Mouse (Mus musculus) small intestine, adult 2 months (tissue): Measurements from ENCODE around the gene Slc38a11. TPM values are rescaled to one million over a fixed set of nuclear protein-coding genes. Genes with fewer than 3 reads are reported as not detected.

Experiments
- H3K27ac ChIP-seq: fragments of 200-500 bp; 2 replicates; pipeline ENCODE4 v1.5.1; 2012; ENCODE audit warnings: low read depth, low read length, control low read depth, inconsistent platforms; ENCODE audit not compliant: insufficient read depth
- H3K27me3 ChIP-seq: fragments of 200-500 bp; 2 replicates; pipeline ENCODE4 v1.6.1; 2012; ENCODE audit warnings: mild to moderate bottlenecking, moderate library complexity, low read length, inconsistent platforms; ENCODE audit not compliant: control insufficient read depth, insufficient read depth
- H3K36me3 ChIP-seq: fragments of 200-500 bp; 2 replicates; pipeline ENCODE4 v1.6.1; 2012; ENCODE audit warnings: mild to moderate bottlenecking, low read length, control low read depth, inconsistent platforms; ENCODE audit not compliant: control insufficient read depth, insufficient read depth
- H3K4me1 ChIP-seq: fragments of 200-500 bp; 2 replicates; pipeline ENCODE4 v1.6.1; 2012; ENCODE audit warnings: low read length, inconsistent platforms, mixed read lengths; ENCODE audit not compliant: control insufficient read depth, insufficient read depth, insufficient read length
- H3K4me3 ChIP-seq: fragments of 200-500 bp; 2 replicates; pipeline ENCODE4 v1.5.1; 2012; ENCODE audit warnings: low read depth, mild to moderate bottlenecking, control low read depth, inconsistent platforms, low read length, moderate library complexity
- CTCF ChIP-seq: fragments of 200-500 bp; IDR thresholded peaks from 2 replicates; pipeline ENCODE4 v1.5.1; 2012; ENCODE audit warnings: low read depth, mild to moderate bottlenecking, control low read depth, inconsistent platforms, low read length, moderate library complexity, mixed read lengths; ENCODE audit not compliant: insufficient replicate concordance, insufficient read length; ENCODE audit errors: extremely low read depth
- POLR2A ChIP-seq: fragments of 200-500 bp; IDR thresholded peaks from 2 replicates; pipeline ENCODE4 v1.6.1; 2012; ENCODE audit warnings: low read depth, mild to moderate bottlenecking, control low read depth, inconsistent platforms, low read length, moderate library complexity
- WGBS: fragments of 180-500 bp; shearing (Covaris S2); methylation state at CpG from one replicate; pipeline ENCODE4 v1.1.7; 2018; 5-methylcytosine and 5-hydroxymethylcytosine counted together
- polyA plus RNA-seq: library from polyadenylated mRNA; depleted of rRNA; stranded (reverse); fragments of >200 nt; gene quantifications from 2 replicates; pipeline ENCODE4 v1.2.3, GENCODE M21; 2012

Gene Slc38a11
- polyA plus RNA-seq, 1 experiment: 0.53 TPM

DNA sequence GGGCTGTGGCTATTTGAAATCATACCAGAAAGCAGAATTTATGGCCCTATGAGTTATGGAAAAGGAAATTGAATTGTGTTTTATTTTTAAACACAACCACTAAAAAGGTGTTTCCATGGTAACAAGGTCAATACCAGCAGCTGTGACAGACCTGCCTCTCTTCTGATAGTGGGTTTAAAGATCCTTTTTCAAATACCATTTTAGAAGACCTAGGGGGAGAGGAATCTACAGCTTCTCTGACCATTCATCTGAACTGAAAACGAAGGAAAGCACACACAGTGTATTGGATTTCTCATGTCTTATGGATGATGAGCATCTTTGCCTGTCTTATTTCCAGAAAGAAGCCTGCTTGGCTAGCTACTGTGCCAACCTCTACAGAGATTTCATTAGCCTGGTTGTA is 16.9 kb downstream of the Slc38a11 start:
- Histone ChIP-seq H3K36me3 (no peaks in the 10 kb centered on the region), H3K27ac (no peak overlapping the region), H3K27me3 (no peaks in the 10 kb centered on the region), H3K4me1 (no peaks in the 10 kb centered on the region), H3K4me3 (no peak overlapping the region)
- 35% methylated on average over 1 of the region's 1 CpGs for WGBS
- TF ChIP-seq POLR2A (no peak), CTCF (no peak)

- WGBS: 43% methylated on average over 5 of the region's 5 CpGs
These were observed 17.8 kb downstream of the Slc38a11 start for GRCm38 (mm10) chr2:65346037-65346436.

GRCm38 (mm10) chr2:65342057-65342456 is 21.8 kb downstream of the Slc38a11 start:
- no peak overlapping the region for H3K27ac ChIP-seq
- no peaks in the 10 kb centered on the region for H3K27me3 ChIP-seq
- no peaks in the 10 kb centered on the region for H3K4me1 ChIP-seq
- 63% methylated on average over 10 of the region's 10 CpGs for whole genome bisulfite sequencing
- H3K36me3 ChIP-seq: no peaks in the 10 kb centered on the region
- H3K4me3 ChIP-seq: no peak overlapping the region
- no peak for TF ChIP-seq POLR2A
- TF ChIP-seq CTCF: no peak

More at GRCm38 (mm10) chr2:65346037-65346436, 17.8 kb downstream of the Slc38a11 start:
- Histone ChIP-seq H3K4me1 (no peaks in the 10 kb centered on the region), H3K27me3 (no peaks in the 10 kb centered on the region), H3K27ac (no peak overlapping the region), H3K4me3 (no peak overlapping the region), H3K36me3 (no peaks in the 10 kb centered on the region)
- TF ChIP-seq CTCF: no peak

DNA sequence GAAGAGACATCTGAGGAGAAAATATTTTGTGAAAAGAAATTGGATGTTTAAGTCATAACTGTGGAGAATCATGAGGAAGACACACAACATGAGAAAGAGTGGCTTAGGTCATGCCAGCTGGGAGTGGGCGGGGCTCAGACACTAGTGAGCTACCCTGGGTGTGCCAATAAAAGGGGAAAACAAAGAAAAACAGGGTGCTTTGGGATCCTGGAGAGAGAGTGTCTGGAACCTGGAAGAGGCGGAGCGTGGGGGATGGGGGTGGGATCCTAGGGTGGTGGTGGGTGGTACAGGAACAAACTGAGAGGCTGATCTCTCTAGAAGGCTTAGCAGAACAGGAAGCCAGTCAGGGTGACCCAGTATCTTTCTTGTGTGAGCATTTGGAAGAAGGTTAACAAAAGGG is 23.0 kb downstream of the Slc38a11 start:
- WGBS: 87% methylated on average over 3 of the region's 3 CpGs
- TF ChIP-seq CTCF (no peak), POLR2A (no peak)
- Histone ChIP-seq H3K4me1 (no peaks in the 10 kb centered on the region), H3K27ac (no peak overlapping the region), H3K4me3 (no peak overlapping the region), H3K27me3 (no peaks in the 10 kb centered on the region), H3K36me3 (no peaks in the 10 kb centered on the region)

- H3K27ac ChIP-seq: no peak overlapping the region
These were observed 26.3 kb downstream of the Slc38a11 start for GRCm38 (mm10) chr2:65337378-65338140.

DNA sequence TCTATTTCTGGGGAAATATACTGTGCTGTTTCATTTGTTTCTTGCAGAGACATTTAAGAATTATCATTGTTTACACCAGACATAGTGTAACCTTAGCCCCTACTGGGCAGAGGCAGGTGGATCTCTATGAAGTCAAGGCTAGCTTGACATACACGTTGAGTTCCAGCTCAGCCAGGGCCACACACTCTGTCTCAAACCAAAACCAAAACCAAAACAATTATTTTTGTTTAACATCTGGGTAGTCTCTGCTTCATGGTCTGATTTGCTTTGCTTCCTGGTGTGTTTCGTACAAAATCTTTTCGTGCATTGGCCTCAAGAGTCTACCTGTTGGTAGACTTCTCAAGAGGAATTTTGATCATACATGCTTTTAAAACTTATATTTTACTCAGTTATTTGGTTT is 27.2 kb downstream of the Slc38a11 start:
- Histone ChIP-seq H3K36me3 (no peaks in the 10 kb centered on the region), H3K4me3 (no peak overlapping the region), H3K27ac (no peak overlapping the region), H3K27me3 (no peaks in the 10 kb centered on the region), H3K4me1 (no peaks in the 10 kb centered on the region)
- TF ChIP-seq CTCF (no peak), POLR2A (no peak)
- 71% methylated on average over 3 of the region's 3 CpGs for WGBS

More at GRCm38 (mm10) chr2:65337378-65338140, 26.3 kb downstream of the Slc38a11 start:
- H3K4me1 ChIP-seq: no peaks in the 10 kb centered on the region
- no peak overlapping the region for H3K4me3 ChIP-seq
- 15% methylated on average over 14 of the region's 14 CpGs for WGBS
- TF ChIP-seq POLR2A (no peak), CTCF (peak; percentile 60; the same call in 1 of the 2 replicates)
- H3K27me3 ChIP-seq: no peaks in the 10 kb centered on the region
- H3K36me3 ChIP-seq: no peaks in the 10 kb centered on the region

GRCm38 (mm10) chr2:65334091-65334490 is 29.7 kb downstream of the Slc38a11 start:
- WGBS: 65% methylated on average over 9 of the region's 9 CpGs
- Histone ChIP-seq H3K27ac (no peak overlapping the region), H3K27me3 (no peaks in the 10 kb centered on the region), H3K36me3 (no peaks in the 10 kb centered on the region), H3K4me3 (no peak overlapping the region), H3K4me1 (no peaks in the 10 kb centered on the region)
- TF ChIP-seq CTCF: no peak
- TF ChIP-seq POLR2A: no peak

- H3K4me3 ChIP-seq: no peak overlapping the region
- H3K36me3 ChIP-seq: no peaks in the 10 kb centered on the region
- no peaks in the 10 kb centered on the region for H3K4me1 ChIP-seq
- no peak overlapping the region for H3K27ac ChIP-seq
- WGBS: 73% methylated on average over 2 of the region's 2 CpGs
- TF ChIP-seq CTCF (no peak), POLR2A (no peak)
- H3K27me3 ChIP-seq: no peaks in the 10 kb centered on the region; the same call in 1 of the 2 replicates
These were observed 32.5 kb downstream of the Slc38a11 start for GRCm38 (mm10) chr2:65331321-65331720.
